Mouse (Mus musculus): ENCODE measurements around the gene Ppp1r13l.

DNA sequence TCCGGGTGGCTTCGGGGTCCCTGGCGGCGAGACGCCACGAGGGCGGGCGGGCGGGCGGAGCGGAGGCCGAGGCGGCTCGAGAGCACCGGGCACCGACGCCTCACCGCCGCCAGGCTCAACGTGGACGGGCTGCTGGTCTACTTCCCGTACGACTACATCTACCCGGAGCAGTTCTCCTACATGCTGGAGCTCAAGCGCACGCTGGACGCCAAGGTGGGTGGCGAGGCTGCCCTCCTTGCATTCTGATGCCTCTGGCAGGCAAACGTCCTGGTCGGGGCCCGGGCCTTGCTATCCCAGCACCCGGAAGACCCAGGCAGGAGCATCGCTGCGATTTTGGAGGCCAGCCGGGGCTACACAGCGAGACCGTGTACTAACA, 22.6 kb downstream of the Ppp1r13l start:
- TF ChIP-seq ZNF384 (IDR thresholded peaks at IDR 0.05; ENCODE audit: low read depth, low read length) = no peak
- no peak for TF ChIP-seq MAFK (IDR thresholded peaks at IDR 0.05; ENCODE audit: insufficient read depth, low read depth, low read length)
- TF ChIP-seq HCFC1 (IDR thresholded peaks at IDR 0.05; ENCODE audit: borderline replicate concordance, insufficient read depth, low read length) = no peak
